8 mouse cellular contexts compared by ENCODE assay signal in genomic region chr9:77543351-77544321, GRCm38 (mm10). TPM values are rescaled to one million over a fixed set of nuclear protein-coding genes. Genes with fewer than 3 reads are reported as not detected.
DNase-seq lines count a peak whose midpoint lies in the region; ATAC-seq and TF ChIP-seq lines count a peak whose summit lies in the region.

No protein-coding gene starts in this region.

- peak overlapping the region; percentile 60 for H3K27ac ChIP-seq in heart, embryonic 12.5 days (ENCODE audit: poor library complexity, severe bottlenecking)
- peak overlapping the region; percentile 90 for H3K27ac ChIP-seq in kidney, embryonic 15.5 days
- H3K27ac ChIP-seq in lung, embryonic 16.5 days (ENCODE audit: low read length) = peak overlapping the region; percentile 75
- no peak overlapping the region for H3K27ac ChIP-seq in olfactory bulb, adult 2 months (ENCODE audit: insufficient read depth, low read depth, low read length)

- peak overlapping the region; percentile 80 for H3K9ac ChIP-seq in heart, embryonic 12.5 days
- H3K9ac ChIP-seq in kidney, embryonic 15.5 days = peak overlapping the region; percentile 68
- peak overlapping the region; percentile 84 for H3K9ac ChIP-seq in lung, embryonic 16.5 days (ENCODE audit: low read length)

- peak; percentile 49 for ATAC-seq in heart, embryonic 12.5 days (ENCODE audit: insufficient number of reproducible peaks, low FRiP score)
- ATAC-seq in kidney, embryonic 15.5 days (replicated peaks; ENCODE audit: low FRiP score) = peak; percentile 55
- ATAC-seq in lung, embryonic 16.5 days (ENCODE audit: low read depth) = peak; percentile 51

- no peaks in the 10 kb centered on the region for H3K36me3 ChIP-seq in heart, embryonic 12.5 days
- no peaks in the 10 kb centered on the region for H3K36me3 ChIP-seq in kidney, embryonic 15.5 days
- H3K36me3 ChIP-seq in lung, embryonic 16.5 days (ENCODE audit: control insufficient read depth, insufficient read depth, low read length) = no peaks in the 10 kb centered on the region

- TF ChIP-seq POLR2A in olfactory bulb, adult 2 months (IDR thresholded peaks at IDR 0.05; ENCODE audit: insufficient read depth, low read depth, low read length) = no peak

- H3K4me3 ChIP-seq in heart, embryonic 12.5 days = peak overlapping the region; percentile 70
- H3K4me3 ChIP-seq in kidney, embryonic 15.5 days (replicated peaks) = peak overlapping the region; percentile 68
- H3K4me3 ChIP-seq in lung, embryonic 16.5 days (ENCODE audit: low read length) = peak overlapping the region; percentile 85
- H3K4me3 ChIP-seq in olfactory bulb, adult 2 months (ENCODE audit: insufficient read depth, low read depth, low read length) = peak overlapping the region; percentile 88

- H3K4me1 ChIP-seq in heart, embryonic 12.5 days (replicated peaks) = peaks cover 9% of the 10 kb centered on the region
- peaks cover 43% of the 10 kb centered on the region for H3K4me1 ChIP-seq in kidney, embryonic 15.5 days
- peaks cover 18% of the 10 kb centered on the region for H3K4me1 ChIP-seq in lung, embryonic 16.5 days (replicated peaks; ENCODE audit: control insufficient read depth, insufficient read depth, low read length)
- peaks cover 12% of the 10 kb centered on the region for H3K4me1 ChIP-seq in olfactory bulb, adult 2 months (ENCODE audit: control insufficient read depth, insufficient read depth, low read length)

- peak overlapping the region; percentile 90 for H3K4me2 ChIP-seq in heart, embryonic 12.5 days
- H3K4me2 ChIP-seq in kidney, embryonic 15.5 days = peak overlapping the region; percentile 95
- peak overlapping the region; percentile 94 for H3K4me2 ChIP-seq in lung, embryonic 16.5 days (ENCODE audit: low read depth, low read length)

- 2% methylated on average over 40 of the region's 40 CpGs for WGBS in heart, embryonic 12.5 days
- under 1% methylated on average over 40 of the region's 40 CpGs for WGBS in kidney, embryonic 15.5 days
- 1% methylated on average over 40 of the region's 40 CpGs for WGBS in lung, embryonic 16.5 days
- 7% methylated on average over 40 of the region's 40 CpGs for WGBS in olfactory bulb, adult 2 months

- no peaks in the 10 kb centered on the region for H3K27me3 ChIP-seq in heart, embryonic 12.5 days (replicated peaks)
- H3K27me3 ChIP-seq in kidney, embryonic 15.5 days = no peaks in the 10 kb centered on the region
- H3K27me3 ChIP-seq in lung, embryonic 16.5 days (ENCODE audit: control insufficient read depth, insufficient read depth, low read depth, low read length) = no peaks in the 10 kb centered on the region

- no peak for TF ChIP-seq CTCF in olfactory bulb, adult 2 months (IDR thresholded peaks at IDR 0.05; ENCODE audit: insufficient read depth, low read depth, low read length)

- DNase-seq in B cell, adult 2 months = peak; percentile 50 to 57
- peak; percentile 32 for DNase-seq in T-cell, adult 2 months (ENCODE audit: low spot score)
- DNase-seq in embryo, embryonic 10 days (ENCODE audit: low spot score) = peak; percentile 43
- DNase-seq in thymus, postnatal 4 days = peak; percentile 79

- H3K9me3 ChIP-seq in heart, embryonic 12.5 days (replicated peaks) = peaks cover 4% of the 10 kb centered on the region; the same call in 1 of the 2 replicates
- H3K9me3 ChIP-seq in kidney, embryonic 15.5 days (replicated peaks) = no peaks in the 10 kb centered on the region
- H3K9me3 ChIP-seq in lung, embryonic 16.5 days (ENCODE audit: control insufficient read depth, low read length) = no peaks in the 10 kb centered on the region

RNA-seq across cellular contexts. Expression of gene Lrrc1, which starts 1.0 kb away (rescaled TPM):
- polyA plus RNA-seq in heart, embryonic 12.5 days (2016; fragmentation: Nextera tagmentation; extraction: Ambion mirVana) = 14.9 TPM in 2 replicates
- polyA plus RNA-seq in kidney, embryonic 15.5 days (2015; fragmentation: Nextera tagmentation; extraction: Ambion mirVana) = 16.7 and 18.8 TPM in 2 replicates
- polyA plus RNA-seq in lung, embryonic 16.5 days (2015; fragmentation: Nextera tagmentation; extraction: Ambion mirVana) = 10.3 and 11.7 TPM in 2 replicates
- polyA plus RNA-seq in olfactory bulb, adult 2 months (2012; ENCODE audit: insufficient read depth, insufficient read length, low replicate concordance, missing spikeins) = not detected in 2 replicates
